Mouse (Mus musculus): ENCODE results near the gene Pax3.

Gene Pax3

DNA sequence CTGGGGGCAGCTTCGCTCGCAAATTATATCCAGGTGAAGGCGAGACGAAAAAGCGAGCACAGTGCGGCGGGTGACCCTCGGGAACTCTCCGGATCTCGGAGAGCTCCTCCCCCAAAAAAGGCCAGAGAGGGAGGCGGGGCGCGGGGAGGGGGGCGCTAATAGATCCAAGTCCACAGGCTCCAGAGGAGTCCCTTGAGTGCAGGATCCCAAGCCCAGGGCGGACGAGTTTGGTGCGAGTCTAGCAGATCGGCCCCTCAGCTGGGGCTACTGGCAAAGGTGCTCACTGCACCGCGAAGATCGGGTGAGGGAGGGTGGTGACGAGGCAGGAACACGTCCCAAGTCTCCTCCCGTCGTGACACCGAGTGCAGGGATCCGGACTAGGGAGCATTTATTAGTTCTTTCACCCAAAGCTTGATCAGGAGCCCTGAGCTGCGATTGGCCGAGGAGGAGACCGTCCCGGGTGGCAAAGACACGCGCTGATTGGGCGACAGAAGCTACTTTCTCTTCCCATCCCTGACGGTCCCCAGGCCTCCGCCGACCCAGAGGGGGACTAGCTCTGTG is at the start of gene Pax3:
Gene Pax3, minus strand, starts transcription at position 384 of the 561 bp plus-strand sequence.
- ATAC-seq (ENCODE audit: insufficient number of reproducible peaks, low FRiP score, low TSS enrichment) = peak; percentile 51; the same call in 1 of the 2 replicates

GRCm38 (mm10) chr1:78234306-78234705 is 37.4 kb upstream of the Pax3 start:
- no peak for ATAC-seq (ENCODE audit: insufficient number of reproducible peaks, low FRiP score, low TSS enrichment)

DNA sequence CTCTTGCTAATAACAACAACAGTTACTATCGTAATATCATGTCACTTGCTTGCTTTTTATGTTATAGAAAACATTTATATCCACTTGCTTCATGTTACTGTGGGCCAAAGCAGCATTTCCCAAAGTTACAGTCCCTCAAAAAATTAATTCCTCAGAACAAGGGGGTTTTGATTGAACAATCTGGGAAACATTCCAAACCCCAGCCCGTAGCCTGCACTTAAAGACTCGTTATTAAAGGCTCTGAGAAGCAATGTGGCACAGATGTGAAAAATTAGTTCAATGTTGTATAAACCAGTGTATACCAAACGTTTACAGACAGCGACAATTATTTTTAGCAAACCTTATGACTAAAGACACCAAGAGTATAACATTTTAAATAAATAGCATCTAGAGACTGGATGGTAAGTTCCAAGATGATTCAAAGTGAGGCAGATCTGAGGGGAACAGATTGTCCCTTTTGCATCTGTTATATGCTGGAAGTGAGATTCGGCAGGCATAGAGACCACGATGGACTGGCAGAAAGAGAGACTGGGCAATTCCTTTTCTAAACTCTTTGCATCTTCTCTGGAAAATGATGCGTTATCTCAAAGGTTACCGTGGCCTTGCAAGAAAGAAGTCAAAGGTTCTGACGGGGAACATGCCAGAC is 35.1 kb upstream of the Pax3 start:
- ATAC-seq (ENCODE audit: insufficient number of reproducible peaks, low FRiP score, low TSS enrichment) = no peak

DNA sequence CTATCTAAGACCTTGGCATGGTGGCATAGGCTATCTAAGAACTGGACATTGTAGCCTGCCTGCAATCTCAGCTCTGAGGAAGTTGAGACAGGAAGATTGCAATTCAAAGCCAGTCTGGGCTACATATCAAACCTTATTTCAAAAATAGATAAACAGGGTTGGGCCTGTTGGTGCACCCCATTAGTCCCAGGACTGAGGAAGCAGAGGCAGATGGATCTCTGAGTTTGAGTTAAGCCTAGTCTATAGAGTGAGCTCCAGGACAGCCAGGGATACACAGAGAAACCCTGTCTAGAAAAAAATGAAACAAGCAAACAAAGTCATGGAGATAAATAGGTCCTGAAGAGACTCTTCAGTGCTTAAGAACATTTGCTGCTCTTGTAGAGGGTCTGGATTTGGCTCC is 32.9 kb upstream of the Pax3 start:
- ATAC-seq (ENCODE audit: insufficient number of reproducible peaks, low FRiP score, low TSS enrichment) = no peak

GRCm38 (mm10) chr1:78228771-78229170 is 31.8 kb upstream of the Pax3 start:
- ATAC-seq (ENCODE audit: insufficient number of reproducible peaks, low FRiP score, low TSS enrichment) = no peak

DNA sequence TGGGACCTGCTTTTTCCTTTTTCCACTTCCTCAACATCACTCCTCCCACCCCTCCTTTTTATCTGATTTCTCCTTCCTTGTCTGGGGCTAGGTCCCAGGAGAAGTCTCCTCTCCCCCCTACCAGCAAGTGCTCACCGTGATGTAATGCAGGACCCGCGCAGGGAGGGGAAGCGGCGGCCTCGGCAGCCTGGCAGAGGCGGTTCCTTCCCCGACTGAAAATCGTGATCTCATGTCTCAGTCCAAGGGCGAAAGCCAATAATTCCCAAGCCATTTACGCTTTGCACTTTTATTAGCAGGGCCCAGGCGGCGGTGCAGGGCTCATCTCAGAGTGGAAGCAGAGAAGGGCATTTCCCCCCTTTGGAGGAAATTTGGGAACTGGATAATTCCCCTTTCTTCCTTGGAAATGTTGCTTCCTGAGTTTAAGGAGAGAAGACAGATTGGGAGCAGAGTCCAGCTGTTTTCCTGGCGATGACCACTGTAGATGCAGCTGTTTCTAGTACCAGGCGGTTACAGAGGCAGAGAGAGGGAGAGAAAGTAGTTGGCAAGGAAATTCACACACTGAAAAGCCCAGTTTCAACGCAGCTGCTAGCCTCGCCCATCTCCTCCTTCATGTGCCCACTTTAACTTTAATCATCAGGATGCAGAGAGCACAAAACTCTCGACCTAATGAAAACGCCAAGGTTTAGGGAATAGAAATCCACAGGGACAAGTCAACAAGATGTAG is 21.3 kb upstream of the Pax3 start:
- ATAC-seq (ENCODE audit: insufficient number of reproducible peaks, low FRiP score, low TSS enrichment) = no peak

DNA sequence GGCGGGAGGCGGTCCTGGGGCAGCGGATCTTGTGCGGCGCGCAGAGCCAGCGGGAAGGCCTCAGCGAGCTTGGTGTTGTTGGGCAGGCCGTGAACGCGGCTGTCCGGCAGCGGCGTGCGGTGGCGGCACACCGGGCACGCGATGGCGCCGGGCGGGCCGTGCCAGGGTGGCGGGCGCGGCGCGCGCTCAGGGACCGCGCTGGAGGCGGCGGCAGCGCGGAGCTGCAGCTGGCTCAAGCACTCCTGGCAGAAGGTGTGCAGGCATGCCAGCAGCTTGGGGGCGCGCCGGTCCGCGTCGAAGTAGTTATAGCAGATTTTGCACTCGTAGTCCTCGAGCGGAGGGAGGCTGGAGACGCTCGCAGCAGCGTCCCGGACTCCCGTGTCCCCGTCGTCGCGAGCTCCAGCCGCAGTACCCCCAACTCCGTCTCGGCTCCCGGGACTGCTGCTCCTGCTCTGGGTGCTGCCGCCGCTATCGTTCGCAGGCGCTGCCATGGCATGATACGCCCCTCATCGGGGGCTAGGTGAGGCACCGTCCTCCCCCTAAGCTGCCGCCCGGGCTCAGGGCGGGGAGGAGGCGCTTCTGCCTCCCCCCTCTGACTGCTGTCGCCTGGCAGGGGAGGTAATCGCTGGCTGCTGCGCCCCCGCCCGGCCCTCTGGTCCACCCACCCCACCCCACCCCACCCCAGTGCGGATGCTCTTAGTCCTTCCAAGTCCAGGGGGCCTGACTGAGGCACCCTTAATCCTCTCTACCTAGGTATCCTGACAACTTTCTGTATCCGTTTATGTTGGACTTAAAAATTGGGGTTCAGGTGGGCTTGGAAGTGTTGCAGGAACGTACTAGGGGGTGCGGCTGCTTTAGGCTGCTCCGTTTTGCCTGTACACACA is 20.5 kb upstream of the Pax3 start:
- ATAC-seq (ENCODE audit: insufficient number of reproducible peaks, low FRiP score, low TSS enrichment) = no peak

DNA sequence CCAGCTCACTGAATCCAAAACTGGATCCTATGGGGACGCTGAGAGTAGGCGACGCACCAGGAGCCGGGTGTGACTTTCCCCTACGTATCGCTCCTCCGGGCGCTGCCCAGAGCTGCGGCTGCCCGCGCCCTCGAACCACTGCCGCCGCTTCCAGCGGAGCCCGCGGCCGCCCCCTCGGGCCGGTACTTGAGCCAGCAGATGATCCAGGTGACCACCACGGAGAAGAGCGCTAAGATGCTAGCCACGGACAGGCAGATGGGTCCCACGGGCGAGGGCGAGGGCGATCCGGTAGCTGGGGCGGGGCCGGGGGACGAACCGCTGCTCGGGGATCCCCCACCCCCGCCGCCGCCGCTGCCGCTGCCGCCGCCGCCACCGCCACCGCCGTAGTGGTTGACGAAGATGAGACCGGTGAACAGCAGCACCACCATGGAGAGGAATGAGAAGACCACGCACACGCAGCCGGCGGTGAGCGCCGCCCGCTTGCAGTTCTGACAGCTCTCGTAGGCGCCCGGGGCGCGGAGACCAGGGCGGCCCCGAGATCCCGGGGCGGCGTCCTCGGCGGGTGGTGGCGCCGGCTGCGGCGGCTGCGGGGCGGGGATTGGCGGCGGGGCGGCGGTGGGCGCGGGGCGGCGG is 19.7 kb upstream of the Pax3 start:
- no peak for ATAC-seq (ENCODE audit: insufficient number of reproducible peaks, low FRiP score, low TSS enrichment)

DNA sequence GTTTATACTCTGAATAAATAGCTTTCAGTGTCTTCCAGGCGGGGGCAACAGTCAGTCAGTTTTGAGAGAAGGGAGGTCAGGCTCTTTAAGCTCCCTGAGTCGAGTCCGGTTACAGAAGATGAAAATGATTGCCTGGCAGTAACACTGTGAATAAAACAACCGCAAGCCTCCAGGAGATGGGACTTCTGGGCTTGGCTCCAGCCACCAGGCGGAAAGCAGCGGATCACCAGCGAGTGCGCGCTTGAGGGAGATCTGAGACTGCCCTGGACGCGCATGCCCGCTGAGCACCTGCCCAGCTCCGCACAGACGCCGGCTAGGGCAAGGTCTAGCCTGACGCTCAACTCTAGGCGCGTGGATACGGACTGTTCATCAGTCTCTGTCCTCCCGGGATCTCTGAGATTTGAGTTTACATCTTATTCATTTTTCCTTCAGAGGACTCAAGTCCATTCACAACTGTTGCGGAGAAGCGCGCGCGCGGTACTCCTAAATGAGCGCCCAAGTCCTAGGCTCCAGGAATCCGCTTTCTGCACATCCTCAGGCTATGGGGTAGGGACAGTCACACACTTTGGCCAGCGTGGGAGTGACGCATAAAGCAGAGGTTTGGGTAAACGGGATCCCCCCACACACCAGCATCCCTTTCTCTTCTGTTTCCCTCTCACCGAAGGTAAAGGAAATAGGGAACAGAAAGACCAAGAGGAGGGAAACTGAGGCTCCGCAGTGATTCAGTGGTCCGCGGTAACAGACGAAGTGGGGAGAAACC is 19.0 kb upstream of the Pax3 start:
- ATAC-seq (ENCODE audit: insufficient number of reproducible peaks, low FRiP score, low TSS enrichment) = peak; percentile 49; the same call in 1 of the 2 replicates

DNA sequence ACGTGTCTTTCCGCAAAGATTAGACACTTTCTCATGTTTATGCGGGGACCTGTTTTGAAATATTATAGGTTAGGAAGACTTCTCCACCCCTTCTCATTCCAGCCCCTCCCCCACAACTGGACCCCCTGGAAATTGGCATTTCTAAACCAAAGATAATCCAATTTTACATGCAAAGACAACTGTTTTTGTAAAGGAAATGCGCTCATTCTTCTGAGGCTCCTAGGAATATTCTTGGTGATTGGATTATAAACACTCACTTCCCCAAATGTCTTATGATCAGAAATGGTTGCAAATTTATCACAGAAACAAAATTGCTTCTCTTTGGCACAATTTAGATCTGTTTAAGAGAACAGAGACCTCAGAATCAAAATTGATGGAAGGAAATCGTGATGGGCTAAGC is 14.1 kb upstream of the Pax3 start:
- ATAC-seq (ENCODE audit: insufficient number of reproducible peaks, low FRiP score, low TSS enrichment) = no peak

- no peak for ATAC-seq (ENCODE audit: insufficient number of reproducible peaks, low FRiP score, low TSS enrichment)
Observed at GRCm38 (mm10) chr1:78210568-78210967, 13.6 kb upstream of the Pax3 start.

GRCm38 (mm10) chr1:78208281-78208814 is 11.4 kb upstream of the Pax3 start:
- no peak for ATAC-seq (ENCODE audit: insufficient number of reproducible peaks, low FRiP score, low TSS enrichment)

- ATAC-seq (ENCODE audit: insufficient number of reproducible peaks, low FRiP score, low TSS enrichment) = no peak
Observed at GRCm38 (mm10) chr1:78204341-78204740, 7.4 kb upstream of the Pax3 start.

DNA sequence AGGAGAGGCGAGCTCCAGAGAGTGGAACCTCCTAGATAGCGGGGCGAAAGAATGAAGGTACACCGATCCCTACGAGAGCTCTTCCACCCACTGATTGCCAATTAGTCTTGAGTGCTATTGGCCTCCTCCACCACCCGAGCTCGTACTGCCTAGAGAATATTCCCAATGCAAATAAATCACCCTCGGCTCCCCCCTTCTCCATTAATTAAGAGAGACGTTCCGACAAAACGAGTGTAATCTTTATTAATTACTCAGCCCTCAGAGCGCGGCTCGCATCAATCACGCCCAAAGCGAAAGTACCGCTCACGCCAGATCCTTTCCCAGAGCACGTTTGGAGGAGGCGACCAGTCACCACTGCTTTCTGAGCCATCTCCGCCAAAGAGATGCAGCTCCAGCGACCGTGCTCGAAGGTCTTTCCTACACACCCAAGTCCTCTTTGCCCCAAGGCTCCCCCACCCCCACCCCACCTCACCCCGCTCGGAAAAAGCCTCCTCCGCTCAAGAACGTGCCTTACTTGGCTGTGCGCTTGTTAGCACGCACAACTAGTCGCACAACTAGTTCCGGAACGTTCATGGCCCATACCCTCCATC is 6.8 kb upstream of the Pax3 start:
- peak; percentile 36; the same call in 1 of the 2 replicates for ATAC-seq (ENCODE audit: insufficient number of reproducible peaks, low FRiP score, low TSS enrichment)

DNA sequence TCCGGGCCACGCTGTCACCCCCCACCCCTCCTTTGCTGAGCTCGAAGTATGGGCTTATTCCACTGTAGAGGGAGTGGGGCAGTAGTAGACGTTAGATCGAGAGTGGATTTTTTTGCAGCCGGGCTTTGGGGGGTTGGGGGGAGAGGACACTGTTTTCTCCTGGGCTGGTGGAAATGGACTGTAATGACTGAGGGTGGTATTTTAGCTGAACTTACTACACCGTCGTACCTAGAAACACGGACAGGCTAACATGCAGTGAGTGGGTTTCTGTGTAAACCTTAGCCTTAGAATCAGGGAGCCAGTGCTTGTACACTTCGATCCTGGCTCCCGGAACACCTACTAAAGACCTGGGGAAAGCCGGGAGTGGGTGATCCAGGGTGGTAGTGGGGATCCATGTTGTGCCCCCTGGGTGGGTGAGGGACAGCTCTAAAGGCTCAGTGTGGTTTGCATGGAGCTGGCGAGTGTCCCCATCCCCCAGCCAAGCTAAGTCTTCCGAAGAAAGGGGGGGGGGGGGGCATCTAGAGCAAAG is 6.2 kb upstream of the Pax3 start:
- ATAC-seq (ENCODE audit: insufficient number of reproducible peaks, low FRiP score, low TSS enrichment) = no peak

- no peak for ATAC-seq (ENCODE audit: insufficient number of reproducible peaks, low FRiP score, low TSS enrichment)
Observed at GRCm38 (mm10) chr1:78202466-78203085, 5.6 kb upstream of the Pax3 start.

- no peak for ATAC-seq (ENCODE audit: insufficient number of reproducible peaks, low FRiP score, low TSS enrichment)
Observed at GRCm38 (mm10) chr1:78201251-78202010, 4.5 kb upstream of the Pax3 start.

- no peak for ATAC-seq (ENCODE audit: insufficient number of reproducible peaks, low FRiP score, low TSS enrichment)
Observed at GRCm38 (mm10) chr1:78200191-78200590, 3.3 kb upstream of the Pax3 start.

Data from cerebellum, adult (tissue).